Mouse (Mus musculus) retina, postnatal 1 day (tissue): ENCODE measurements at regions not wholly inside any gene's neighbourhood (a gene's known extent, or its start where the extent isn't known, plus 50 kb on each side); places are given as distances from the start of the nearest gene placed in this dataset.

Experiments used
- DNase-seq: peaks from one replicate; pipeline ENCODE4 v3.0.0-alpha.2; 2012

DNA sequence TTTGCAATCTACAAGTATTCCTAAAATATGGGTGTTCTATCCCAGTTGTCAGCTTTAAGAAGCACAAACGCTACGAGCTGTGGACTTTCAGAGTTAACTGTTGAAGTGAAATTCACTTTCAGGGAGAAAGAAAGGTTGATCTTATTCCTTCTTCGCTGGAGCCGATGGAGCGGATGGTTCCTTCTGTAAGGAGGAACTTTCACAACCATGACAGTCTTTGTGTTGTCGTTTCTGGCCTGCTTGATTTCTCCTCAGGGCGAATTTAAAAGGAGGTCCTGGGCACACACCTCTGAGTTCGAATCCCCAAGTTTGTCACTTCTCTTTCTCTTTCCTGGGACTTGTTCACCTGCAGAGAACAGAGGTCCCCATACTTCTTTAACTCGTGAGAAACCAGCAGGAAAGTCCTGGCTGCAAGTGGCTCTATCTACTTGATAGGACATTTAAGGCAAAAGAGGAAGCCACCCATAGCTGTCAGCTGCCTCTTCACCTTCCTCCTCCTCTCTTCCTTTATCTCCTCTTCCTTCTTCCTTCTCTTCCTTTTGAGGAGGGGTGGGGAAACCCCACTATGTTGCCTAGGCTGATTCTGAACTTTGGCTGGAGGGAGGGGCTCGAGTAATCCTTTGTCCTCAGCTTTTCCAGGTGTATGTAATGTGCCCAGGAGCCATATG is 265.9 kb upstream of the Klf3 start:
- DNase-seq, result no peak

DNA sequence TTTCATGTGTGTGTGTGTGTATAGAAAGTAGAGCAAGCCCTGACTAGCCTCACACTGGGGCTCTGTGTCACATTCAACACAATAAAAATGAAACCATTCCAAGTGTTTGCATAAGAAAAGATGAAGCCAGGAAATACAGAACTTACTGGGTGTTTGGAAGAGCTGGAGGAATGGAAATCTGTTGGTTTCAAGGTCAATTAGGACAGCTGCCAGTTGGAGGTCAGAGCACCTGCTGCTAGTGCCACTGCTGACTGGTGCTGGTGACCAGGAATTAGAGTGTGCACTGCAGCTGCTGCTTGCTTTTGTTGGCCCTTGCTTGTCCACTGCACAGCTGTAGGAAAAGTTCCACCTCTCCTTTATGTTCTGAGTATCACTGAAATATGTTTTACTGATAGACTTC is 261.4 kb upstream of the Klf3 start:
- DNase-seq, result peak; percentile 66

DNA sequence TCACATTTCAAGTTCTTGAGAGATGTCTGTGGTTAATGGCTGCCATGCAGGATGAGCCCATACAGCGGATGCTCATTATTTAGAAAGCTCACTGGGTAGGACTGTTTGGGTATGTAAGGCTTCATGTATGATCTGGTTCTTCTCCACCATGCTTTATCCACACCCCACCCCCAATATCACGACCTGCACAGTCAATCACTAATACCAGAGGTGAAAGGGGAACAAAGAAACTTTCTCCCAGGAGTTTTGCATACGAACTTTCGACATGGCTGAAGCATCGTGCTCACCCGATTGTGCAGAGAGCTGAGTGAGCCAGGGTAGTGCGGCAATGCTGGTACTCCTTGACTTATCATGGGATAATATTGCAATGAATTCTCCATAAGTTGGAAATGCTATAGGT is 247.3 kb upstream of the Klf3 start:
- no peak for DNase-seq

DNA sequence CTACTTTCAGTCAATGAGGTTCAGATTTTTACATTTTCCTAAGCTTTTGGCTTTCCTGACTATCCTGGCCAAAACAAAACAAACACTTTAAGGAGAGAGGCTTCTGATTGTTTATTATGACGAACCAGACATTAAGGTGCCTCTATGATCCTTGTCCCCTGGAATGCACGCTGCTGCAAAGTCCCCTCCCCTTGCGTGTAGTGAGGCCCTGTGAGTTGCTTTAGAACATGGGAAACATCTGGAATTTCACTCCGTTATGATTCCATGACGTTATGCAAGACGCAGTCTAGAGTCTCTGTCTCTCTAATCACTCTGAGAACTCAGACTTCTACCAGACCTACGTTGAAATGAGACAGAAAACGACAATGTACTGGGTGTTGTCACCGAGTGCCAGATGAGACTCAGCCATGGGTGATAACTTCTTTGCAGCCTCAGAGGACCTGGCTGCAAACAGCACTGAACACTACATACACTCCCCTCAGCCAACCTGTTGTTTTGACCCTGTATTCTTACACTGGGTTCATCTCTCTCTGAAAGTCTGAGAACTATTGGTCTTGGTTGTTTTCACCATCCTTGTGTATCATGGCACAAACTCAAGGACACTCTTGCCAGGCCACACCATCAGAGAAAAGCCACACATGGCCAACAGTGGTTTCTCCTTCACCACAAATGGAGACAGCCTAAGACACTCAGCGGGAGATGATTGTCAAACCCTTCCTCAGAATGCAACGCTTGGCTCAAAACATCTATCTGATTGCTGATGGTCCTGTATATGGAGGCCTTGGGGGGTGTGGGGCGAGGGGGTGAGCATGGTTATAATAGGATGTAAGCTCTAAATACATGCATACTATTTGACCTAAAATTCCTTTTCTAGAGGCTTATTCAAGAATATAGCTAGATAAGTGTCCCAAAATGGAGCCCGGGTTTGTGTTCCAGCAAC is 236.5 kb upstream of the Klf3 start:
- DNase-seq, result no peak

DNA sequence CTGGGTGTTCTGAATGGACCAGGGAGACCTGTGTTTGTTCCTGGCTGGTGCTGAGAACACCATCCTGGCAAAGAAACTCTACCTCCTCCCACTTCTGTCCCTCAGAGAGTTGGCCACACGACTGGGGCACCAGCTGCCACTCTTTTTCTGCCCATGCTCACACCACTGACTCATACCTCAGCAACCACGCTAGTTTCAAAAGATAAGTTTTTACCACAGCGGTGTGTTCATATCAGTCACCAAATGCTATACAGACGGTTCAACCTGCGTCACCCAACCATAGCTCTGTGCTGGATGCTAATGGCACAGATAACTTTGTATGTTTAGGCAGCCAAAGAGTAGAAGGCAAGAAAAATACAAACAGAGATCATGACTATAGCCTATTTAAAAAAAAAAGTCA is 235.4 kb upstream of the Klf3 start:
- no peak for DNase-seq

DNA sequence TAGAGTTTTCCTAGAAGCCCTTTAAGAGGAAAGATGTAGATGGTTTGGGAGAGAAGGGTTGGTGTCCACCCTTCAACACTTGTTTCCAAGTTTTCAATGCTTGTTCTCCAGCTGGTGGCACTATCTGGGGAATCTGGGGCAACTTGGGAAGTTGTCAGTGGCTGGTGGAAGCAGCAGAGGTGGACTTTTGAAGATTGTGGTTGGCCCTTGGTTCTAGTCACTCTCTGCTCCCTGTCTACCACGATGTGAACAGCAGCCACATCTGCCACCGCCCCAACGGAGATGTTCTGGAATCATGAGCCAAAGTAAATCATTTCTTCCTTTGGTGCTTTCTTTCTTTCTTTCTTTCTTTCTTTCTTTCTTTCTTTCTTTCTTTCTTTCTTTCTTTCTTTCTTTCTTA is 234.9 kb upstream of the Klf3 start:
- DNase-seq, result no peak

DNA sequence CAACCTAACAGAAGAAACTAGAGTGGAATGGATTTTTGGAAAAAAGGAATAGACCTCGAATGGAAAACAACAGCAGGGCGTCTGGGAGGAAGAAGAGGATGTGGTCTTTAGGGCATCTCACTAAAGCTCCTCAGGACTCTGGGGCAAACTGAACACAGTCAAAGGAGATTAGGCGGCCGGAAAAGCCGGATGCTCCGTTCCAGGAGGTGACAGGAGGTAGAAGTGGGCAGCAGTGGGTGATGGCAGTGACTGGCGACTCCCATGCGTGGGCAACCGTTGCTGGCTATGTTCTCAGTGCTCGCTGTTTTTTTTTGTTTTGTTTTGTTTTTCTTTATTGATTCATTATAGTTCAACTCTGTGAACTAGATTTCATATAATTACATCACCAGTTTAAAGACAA is 228.8 kb upstream of the Klf3 start:
- DNase-seq, result no peak

DNA sequence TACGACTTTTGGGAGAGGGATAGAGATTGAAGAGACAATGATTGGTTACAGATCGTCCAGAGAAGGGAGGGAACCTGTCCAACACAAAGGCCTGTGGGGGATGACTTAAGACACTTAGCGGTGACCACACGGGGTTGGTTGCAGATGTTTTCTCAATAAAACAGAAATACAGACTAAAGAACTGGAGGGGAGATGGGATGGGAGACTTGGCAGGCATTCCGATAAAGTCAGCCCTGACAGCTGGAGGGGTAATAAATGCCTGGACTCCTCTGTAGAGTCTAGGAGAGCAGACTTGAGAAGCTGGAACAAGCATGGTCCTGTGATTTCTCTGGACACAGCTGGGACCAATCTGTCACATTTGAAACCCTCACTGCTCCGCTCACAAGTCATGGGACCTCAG is 227.3 kb upstream of the Klf3 start:
- DNase-seq, result no peak

DNA sequence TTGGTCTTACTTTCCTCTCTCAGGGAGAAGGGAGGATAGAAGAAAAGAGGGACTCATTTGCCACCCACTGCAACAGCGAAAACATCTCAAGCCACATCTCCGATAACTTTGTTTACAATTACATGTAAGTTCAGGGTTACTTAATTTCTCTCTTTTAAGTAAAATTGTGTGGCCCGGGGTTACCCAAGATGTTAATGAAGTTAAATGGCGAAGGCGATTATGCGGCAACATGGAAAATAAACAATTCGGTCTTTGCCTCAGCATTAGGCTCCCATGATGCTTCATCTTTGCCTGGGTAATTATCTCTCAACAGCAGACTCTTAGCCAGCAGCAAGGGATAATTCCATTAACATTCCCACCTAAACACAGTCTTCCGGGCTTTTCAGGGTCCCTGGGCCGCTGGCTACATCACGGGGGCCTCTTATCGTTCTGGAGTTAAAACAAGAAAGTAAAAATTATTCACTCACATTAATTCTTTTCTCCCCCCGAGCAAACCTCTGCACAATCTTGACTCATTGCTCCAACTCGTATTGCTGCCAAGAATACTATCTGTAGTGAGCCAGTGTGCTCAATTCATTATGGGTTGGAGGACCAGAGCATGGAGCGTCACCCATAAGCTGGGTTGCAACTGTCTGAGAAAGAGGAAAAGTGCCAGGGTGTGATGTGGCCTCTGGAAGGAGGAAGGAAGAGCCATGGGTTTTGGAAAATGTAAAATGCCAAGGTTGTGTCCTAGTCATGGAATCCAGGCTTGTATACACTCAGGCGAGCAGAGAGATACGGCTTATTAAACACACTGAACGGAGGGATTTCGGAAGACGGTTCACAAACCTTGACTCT is 226.5 kb upstream of the Klf3 start:
- peak; percentile 20 for DNase-seq

DNA sequence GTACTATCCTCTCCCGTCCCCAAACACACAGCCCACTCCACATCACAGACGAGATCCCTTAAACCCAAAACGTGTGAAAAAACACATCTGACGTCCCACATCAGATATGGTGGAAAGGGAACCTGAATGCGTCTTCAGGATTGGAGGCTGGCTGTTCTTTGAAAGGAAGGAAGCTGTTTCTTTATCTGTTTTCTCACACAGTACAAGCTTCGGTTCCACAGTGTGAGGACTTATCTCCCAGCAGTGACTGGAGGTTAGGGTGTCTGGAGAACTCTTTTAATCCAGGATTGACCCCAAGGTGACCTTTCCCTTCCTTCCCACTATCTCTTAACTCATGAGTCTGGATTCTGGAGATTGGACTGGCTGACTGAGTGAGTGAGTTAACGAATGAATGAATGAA is 225.8 kb upstream of the Klf3 start:
- peak; percentile 41 for DNase-seq

DNA sequence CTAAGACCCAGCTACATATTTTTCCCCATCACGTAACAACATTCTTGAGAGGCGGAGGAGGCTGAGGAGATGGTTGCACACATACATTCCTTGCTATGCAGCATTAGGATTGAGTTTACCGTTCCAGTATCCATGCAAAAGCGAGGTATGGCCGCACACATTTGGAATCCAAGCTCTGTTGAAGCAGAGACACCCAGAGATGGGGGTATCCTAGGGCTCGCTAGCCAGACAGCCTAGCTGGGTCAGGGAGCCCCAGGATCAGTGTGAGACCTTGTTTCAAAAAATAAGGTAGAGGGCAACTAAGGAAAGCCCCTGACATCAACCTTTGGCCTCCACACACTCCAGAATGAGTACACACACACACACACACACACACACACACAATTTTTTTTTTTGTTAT is 224.7 kb upstream of the Klf3 start:
- no peak for DNase-seq

DNA sequence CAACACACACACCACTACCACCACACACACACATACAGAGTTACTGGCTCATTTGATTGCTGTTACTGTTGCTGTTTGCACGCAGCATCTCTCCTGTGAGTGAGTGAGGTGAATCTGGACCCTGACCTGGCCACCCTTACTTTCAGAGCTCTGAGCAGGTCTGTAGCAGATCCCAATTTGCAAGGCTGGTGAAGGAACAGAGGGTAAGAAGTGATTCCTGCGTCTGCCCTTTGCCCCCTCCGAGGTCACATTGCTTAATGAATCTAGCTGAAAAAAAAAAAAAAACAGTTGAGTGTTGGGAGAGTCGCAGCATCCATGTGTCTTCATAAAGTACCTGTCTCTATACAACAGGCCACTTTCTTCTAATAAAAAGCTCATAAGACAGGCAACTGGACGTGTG is 224.1 kb upstream of the Klf3 start:
- DNase-seq, result no peak

DNA sequence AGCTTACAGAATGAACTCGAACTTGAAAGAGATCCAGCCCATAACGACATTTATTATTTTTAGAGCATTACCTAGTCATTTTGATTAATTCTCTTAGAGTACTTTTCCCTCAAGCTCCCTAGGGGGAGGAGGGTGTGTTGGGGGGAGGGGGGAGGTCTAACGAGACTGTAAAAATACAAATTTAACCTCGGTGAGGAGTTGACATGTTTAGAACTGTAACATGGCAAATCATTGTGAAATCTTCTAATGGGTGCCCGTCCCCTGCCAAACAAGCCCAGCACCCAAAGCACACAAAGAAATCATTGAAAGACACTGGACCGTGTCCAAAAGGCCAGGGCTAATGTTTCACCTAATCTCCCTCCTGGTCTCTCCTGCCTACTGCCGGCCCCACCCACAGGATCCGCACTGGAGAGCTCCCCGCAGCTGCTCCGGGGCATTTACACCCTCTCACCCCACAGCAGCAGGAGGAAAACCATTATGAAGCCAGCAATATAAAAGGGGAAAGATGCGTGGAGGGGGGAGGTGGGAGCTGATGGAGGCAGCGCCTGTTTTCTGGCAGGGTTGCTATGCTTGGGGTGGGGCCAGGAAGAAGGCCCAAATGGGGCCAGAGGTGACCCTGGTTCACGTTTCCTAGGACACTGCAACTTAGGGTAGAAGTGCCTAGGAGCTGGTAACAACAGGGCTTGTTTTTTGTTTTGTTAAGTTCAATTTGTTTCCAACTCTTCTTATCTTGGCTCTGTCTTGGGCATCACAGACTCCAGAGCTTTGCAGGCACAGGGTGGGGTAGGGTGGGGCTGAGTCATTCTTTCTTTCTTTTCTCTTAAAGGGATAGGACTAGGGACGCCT is 223.5 kb upstream of the Klf3 start:
- DNase-seq, result peak; percentile 64

DNA sequence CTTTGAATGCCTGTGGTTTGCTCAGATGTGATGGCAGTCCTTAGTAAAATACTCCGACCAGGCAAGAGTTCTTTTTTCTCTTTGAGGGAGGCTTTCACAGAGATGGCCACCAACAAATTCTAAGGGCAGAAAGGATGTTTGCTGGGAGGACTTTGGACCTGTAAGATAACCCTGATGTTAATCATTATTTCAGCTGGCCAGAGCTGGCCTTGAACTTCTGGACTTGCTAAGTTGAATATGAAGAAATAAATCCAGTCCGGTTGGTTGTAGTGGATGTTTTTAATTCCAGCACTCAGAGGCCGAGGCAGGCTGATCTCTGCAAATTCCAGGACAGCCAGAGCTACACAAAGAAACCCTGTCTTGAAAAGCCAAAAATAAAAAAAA is 222.9 kb upstream of the Klf3 start:
- DNase-seq, result no peak

DNA sequence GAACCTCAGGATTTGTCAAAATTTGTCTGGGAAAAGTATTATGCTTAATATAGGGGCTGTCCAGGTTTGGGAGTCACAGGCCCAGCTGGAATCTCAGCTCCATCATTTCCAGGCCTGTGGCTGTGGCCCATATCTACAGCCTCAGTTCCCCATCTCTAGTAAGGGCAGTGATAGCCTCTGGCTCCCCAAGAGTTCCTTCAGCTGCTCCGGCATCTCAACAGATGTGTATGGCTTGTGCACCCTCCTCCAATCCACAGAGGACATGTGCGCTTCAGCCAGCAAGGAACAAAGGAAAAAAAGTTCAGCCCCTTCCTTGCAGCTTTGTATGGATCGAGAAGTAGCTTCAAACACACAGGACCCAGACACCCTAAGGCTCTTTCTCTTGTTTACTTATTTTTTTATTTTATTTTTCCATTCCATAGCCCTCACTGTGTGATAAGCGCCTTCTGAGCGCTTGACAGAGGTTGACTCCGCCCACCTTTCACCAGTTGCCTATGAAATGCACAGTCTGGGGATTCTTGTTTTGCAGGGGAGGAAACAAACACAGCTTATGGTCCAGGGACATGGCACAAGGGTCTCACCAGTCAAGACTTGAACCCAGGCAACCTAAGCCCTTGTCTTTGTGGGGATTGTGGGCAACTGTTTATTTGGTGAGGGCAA is 222.3 kb upstream of the Klf3 start:
- no peak for DNase-seq

DNA sequence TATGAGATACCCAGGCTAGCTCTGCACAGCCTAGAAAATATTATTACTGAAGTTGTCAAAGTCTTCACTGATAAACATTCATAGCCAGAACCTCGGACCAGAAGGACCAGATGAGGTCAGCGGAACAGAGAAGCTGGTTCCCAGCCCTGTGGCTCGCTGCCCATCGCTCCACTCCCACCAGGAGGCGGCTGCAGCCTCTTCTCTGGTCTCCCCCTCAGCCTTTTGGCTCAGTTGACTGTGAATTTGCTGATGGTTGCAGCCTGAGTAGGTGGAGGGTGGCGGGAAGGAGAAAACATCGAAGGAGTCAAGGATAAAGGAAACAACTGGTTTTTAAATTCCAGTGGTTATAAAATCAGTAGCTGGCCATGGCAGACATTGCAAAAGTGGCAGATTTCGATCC is 221.7 kb upstream of the Klf3 start:
- DNase-seq, result no peak

DNA sequence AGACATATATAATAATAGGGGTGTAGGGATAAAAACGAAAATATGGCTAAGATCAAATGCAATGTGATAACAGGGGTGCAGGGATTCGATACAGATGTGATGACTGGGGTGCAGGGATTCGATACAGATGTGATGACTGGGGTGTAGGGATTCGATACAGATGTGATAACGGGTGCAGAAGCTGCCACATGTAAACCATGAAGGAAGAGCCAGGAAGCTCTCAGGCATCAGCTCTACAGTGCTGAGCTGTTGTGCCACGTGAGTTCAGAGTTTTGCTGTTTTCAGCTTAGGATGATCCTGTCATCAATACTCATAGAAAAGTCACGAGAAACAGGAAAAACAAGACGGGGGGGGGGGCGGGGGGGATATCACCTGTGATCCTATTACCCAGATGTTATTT is 221.2 kb upstream of the Klf3 start:
- DNase-seq, result no peak

DNA sequence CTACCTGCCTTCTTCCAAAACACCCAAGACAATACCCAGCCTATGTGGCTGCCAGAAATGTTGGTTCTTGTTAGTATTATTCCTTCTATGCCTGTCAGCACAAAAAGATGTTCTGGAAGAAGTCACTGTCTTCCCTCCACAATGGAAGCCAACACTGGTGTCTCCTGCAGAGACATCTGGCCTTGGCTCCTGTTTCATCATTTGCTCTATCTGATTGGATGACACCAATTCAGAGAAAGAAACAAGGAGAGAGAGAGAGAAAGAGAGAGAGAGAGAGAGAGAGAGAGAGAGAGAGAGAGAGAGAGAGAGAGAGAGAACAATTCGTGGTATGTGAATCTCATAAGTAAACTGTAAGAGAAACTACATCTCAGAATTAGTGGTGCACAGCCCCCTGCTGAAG is 218.9 kb upstream of the Klf3 start:
- no peak for DNase-seq

DNA sequence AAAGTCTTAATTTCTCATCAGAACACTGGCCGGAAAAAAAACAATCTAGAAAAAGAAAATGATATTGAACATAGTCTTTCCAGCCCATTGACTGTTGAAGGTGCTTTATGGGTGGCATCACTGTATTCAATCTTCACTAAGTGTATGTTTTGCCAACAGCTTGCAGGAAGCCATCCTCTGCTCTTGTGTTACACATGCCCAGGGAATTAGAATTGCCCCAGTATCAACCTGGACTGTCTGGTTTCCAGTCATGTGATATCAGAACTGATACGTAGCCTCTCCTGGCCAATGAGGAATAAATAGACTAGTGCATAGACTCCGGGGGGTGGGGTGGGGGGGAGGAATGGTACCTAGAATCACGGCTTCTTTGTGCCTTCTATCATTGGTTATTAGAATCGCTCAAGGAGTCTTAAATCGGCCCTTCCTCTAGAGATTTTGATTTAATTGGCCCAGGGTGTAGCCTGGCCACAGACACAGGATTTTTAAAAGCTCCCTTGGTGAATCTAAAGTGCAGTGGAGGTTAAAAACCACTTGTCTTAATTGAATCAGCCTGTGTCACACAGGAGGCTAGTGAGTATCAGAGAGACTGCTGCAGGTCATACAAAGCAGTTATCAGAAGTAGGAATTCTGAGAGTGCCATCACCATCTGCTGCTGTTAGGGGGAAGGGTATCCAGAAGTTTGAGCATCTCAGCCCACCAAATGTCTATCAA is 218.0 kb upstream of the Klf3 start:
- no peak for DNase-seq

DNA sequence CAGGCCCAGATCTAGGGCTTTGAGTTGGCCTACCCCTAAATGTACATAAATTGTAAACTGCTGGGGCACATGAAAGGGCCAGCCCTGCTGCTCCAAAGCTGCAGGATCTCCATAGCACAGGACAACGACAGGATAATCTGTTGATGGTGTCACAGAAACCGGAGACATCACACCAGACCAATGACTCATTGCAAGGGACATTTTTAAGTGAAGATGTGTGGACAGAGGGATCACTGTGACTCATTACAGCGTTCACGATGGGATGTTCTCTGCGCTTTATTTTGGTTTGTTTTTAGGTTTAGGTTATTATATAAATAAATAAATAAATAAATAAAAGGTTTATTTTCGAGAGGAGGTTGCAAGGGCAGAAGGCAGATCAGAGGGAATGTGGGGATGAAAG is 216.9 kb upstream of the Klf3 start:
- DNase-seq, result no peak

DNA sequence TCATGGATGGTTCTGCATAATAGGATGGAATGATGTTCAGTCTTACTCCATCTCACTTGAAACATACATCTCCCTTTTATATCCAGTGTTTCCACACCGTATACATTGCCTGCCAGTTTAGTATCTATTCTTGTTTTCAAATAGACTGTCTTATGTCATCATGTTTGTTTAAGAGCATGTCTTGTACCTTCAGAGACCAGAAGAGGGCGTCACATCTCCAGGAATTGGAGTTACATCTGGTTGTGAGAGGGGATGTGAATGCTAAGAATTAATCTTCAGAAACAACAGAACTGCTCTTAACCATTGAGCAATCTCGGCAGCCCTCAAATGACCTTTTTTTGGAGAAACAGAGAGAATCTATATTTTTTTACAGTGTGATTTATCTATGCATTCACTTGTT is 216.3 kb upstream of the Klf3 start:
- no peak for DNase-seq
